Mouse (Mus musculus) forebrain, embryonic 12.5 days (tissue): ENCODE measurements around the gene Acbd7. TPM values are rescaled to one million over a fixed set of nuclear protein-coding genes. Genes with fewer than 3 reads are reported as not detected.

Experiments
- ATAC-seq: fragments of 200-750 bp; cut with Nextera tagmentation; 2 replicates; pipeline ENCODE4 v1.8.0; 2017; ENCODE audit warnings: moderate TSS enrichment; ENCODE audit not compliant: low FRiP score
- H3K27ac ChIP-seq: fragments of 300-500 bp; sonication (generic); 2 replicates; pipeline ENCODE4 v1.5.1; 2016; ENCODE audit warnings: mild to moderate bottlenecking
- H3K27me3 ChIP-seq: fragments of 300-500 bp; sonication (generic); 2 replicates; pipeline ENCODE4 v1.6.1; 2016; ENCODE audit warnings: mild to moderate bottlenecking
- H3K36me3 ChIP-seq: fragments of 300-500 bp; sonication (generic); replicated peaks from 2 replicates; pipeline ENCODE4 v1.6.1; 2016; ENCODE audit warnings: mild to moderate bottlenecking
- H3K4me1 ChIP-seq: fragments of 300-500 bp; sonication (generic); 2 replicates; pipeline ENCODE4 v1.6.1; 2016
- H3K4me2 ChIP-seq: fragments of 300-500 bp; sonication (generic); 2 replicates; pipeline ENCODE4 v1.6.1; 2016; ENCODE audit warnings: mild to moderate bottlenecking, moderate library complexity
- H3K4me3 ChIP-seq: fragments of 300-500 bp; sonication (generic); replicated peaks from 2 replicates; pipeline ENCODE4 v1.5.1; 2016; ENCODE audit warnings: mild to moderate bottlenecking
- H3K9ac ChIP-seq: fragments of 300-500 bp; sonication (generic); 2 replicates; pipeline ENCODE4 v1.6.1; 2016; ENCODE audit warnings: mild to moderate bottlenecking
- H3K9me3 ChIP-seq: fragments of 300-500 bp; sonication (generic); 2 replicates; pipeline ENCODE4 v1.6.1; 2016
- WGBS: fragments of 180-500 bp; shearing (Covaris S2); methylation state at CpG from one replicate; pipeline ENCODE4 v1.1.7; 2016; 5-methylcytosine and 5-hydroxymethylcytosine counted together
- polyA plus RNA-seq: library from polyadenylated mRNA; unstranded; fragments of >200 nt; fragmentation: Nextera tagmentation; extraction: Ambion mirVana; gene quantifications from 2 replicates; pipeline ENCODE4 v1.2.1, GENCODE M21; 2016

The Acbd7 gene
- 0.69 and 1.2 TPM in 2 replicates for polyA plus RNA-seq

GRCm38 (mm10) chr2:3335611-3336301, at the start of gene Acbd7:
Acbd7 (plus strand) TSS chr2:3336168.
- Histone ChIP-seq H3K9me3 (no peaks in the 10 kb centered on the region), H3K4me1 (peaks cover 21% of the 10 kb centered on the region), H3K4me2 (peak within 1 kb of the TSS; percentile 50), H3K36me3 (no peaks in the 10 kb centered on the region), H3K4me3 (peak within 1 kb of the TSS; percentile 25), H3K27me3 (peaks cover 18% of the 10 kb centered on the region), H3K27ac (no peak within 1 kb of the TSS), H3K9ac (peak within 1 kb of the TSS; percentile 25)
- WGBS: 6% methylated on average over 20 of the region's 20 CpGs
- ATAC-seq: peak; percentile 22; the same call in 1 of the 2 replicates

GRCm38 (mm10) chr2:3286243-3286642, 49.7 kb upstream of the Acbd7 start:
- H3K9ac ChIP-seq: no peak overlapping the region
- no peak for ATAC-seq
- no peak overlapping the region for H3K4me3 ChIP-seq
- no peak overlapping the region for H3K4me2 ChIP-seq
- H3K9me3 ChIP-seq: no peaks in the 10 kb centered on the region
- no peak overlapping the region for H3K27ac ChIP-seq
- H3K36me3 ChIP-seq: no peaks in the 10 kb centered on the region
- H3K27me3 ChIP-seq: no peaks in the 10 kb centered on the region
- H3K4me1 ChIP-seq: peaks cover 18% of the 10 kb centered on the region
- WGBS: 86% methylated on average over 2 of the region's 2 CpGs

GRCm38 (mm10) chr2:3289581-3289980, 46.4 kb upstream of the Acbd7 start:
- 96% methylated on average over 1 of the region's 1 CpGs for WGBS
- H3K4me1 ChIP-seq: peaks cover 12% of the 10 kb centered on the region
- ATAC-seq: no peak
- no peaks in the 10 kb centered on the region for H3K27me3 ChIP-seq
- H3K9ac ChIP-seq: no peak overlapping the region
- H3K36me3 ChIP-seq: no peaks in the 10 kb centered on the region
- H3K27ac ChIP-seq: no peak overlapping the region
- no peaks in the 10 kb centered on the region for H3K9me3 ChIP-seq
- H3K4me2 ChIP-seq: no peak overlapping the region
- no peak overlapping the region for H3K4me3 ChIP-seq

- no peak overlapping the region for H3K9ac ChIP-seq
- no peaks in the 10 kb centered on the region for H3K27me3 ChIP-seq
- H3K4me2 ChIP-seq: no peak overlapping the region
- no peak overlapping the region for H3K27ac ChIP-seq
- H3K4me1 ChIP-seq: no peaks in the 10 kb centered on the region
- H3K4me3 ChIP-seq: no peak overlapping the region
- WGBS: 86% methylated on average over 1 of the region's 1 CpGs
- ATAC-seq: no peak
- H3K9me3 ChIP-seq: no peaks in the 10 kb centered on the region
- no peaks in the 10 kb centered on the region for H3K36me3 ChIP-seq
Measured at GRCm38 (mm10) chr2:3292170-3292569, 43.8 kb upstream of the Acbd7 start.

- H3K4me1 ChIP-seq: no peaks in the 10 kb centered on the region
- no peak overlapping the region for H3K9ac ChIP-seq
- no peaks in the 10 kb centered on the region for H3K27me3 ChIP-seq
- 93% methylated on average over 7 of the region's 7 CpGs for WGBS
- H3K36me3 ChIP-seq: no peaks in the 10 kb centered on the region
- ATAC-seq: no peak
- no peak overlapping the region for H3K4me3 ChIP-seq
- H3K9me3 ChIP-seq: no peaks in the 10 kb centered on the region
- no peak overlapping the region for H3K27ac ChIP-seq
- no peak overlapping the region for H3K4me2 ChIP-seq
Measured at GRCm38 (mm10) chr2:3295826-3296225, 40.1 kb upstream of the Acbd7 start.

GRCm38 (mm10) chr2:3305426-3306025, 30.4 kb upstream of the Acbd7 start:
- Histone ChIP-seq H3K4me3 (no peak overlapping the region), H3K27ac (no peak overlapping the region), H3K9me3 (no peaks in the 10 kb centered on the region), H3K27me3 (no peaks in the 10 kb centered on the region), H3K9ac (no peak overlapping the region), H3K4me2 (no peak overlapping the region), H3K36me3 (peaks cover 19% of the 10 kb centered on the region), H3K4me1 (no peaks in the 10 kb centered on the region)
- no peak for ATAC-seq
- 92% methylated on average over 3 of the region's 3 CpGs for WGBS

- Histone ChIP-seq H3K27me3 (no peaks in the 10 kb centered on the region), H3K9ac (no peak overlapping the region), H3K4me3 (no peak overlapping the region), H3K36me3 (peaks cover 64% of the 10 kb centered on the region), H3K4me1 (no peaks in the 10 kb centered on the region), H3K27ac (no peak overlapping the region), H3K9me3 (no peaks in the 10 kb centered on the region), H3K4me2 (no peak overlapping the region)
- 93% methylated on average over 2 of the region's 2 CpGs for WGBS
- ATAC-seq: no peak
Measured at GRCm38 (mm10) chr2:3323132-3323531, 12.8 kb upstream of the Acbd7 start.

- H3K9me3 ChIP-seq: no peaks in the 10 kb centered on the region
- 93% methylated on average over 7 of the region's 7 CpGs for WGBS
- ATAC-seq: no peak
- no peaks in the 10 kb centered on the region for H3K4me1 ChIP-seq
- H3K4me3 ChIP-seq: no peak overlapping the region
- no peak overlapping the region for H3K9ac ChIP-seq
- no peak overlapping the region for H3K27ac ChIP-seq
- H3K27me3 ChIP-seq: no peaks in the 10 kb centered on the region
- H3K4me2 ChIP-seq: no peak overlapping the region
- peaks cover 68% of the 10 kb centered on the region for H3K36me3 ChIP-seq
Measured at GRCm38 (mm10) chr2:3324381-3325130, 11.4 kb upstream of the Acbd7 start.

- Histone ChIP-seq H3K27me3 (no peaks in the 10 kb centered on the region), H3K27ac (no peak overlapping the region)
Measured at GRCm38 (mm10) chr2:3326547-3326946, 9.4 kb upstream of the Acbd7 start.

GRCm38 (mm10) chr2:3327351-3327750, 8.6 kb upstream of the Acbd7 start:
- Histone ChIP-seq H3K4me2 (no peak overlapping the region), H3K36me3 (peaks cover 55% of the 10 kb centered on the region), H3K27ac (no peak overlapping the region), H3K27me3 (no peaks in the 10 kb centered on the region), H3K4me3 (no peak overlapping the region), H3K4me1 (peaks cover 12% of the 10 kb centered on the region), H3K9ac (no peak overlapping the region), H3K9me3 (no peaks in the 10 kb centered on the region)
- no peak for ATAC-seq
- 37% methylated on average over 1 of the region's 1 CpGs for WGBS

More at GRCm38 (mm10) chr2:3326547-3326946, 9.4 kb upstream of the Acbd7 start:
- H3K4me3 ChIP-seq: no peak overlapping the region
- H3K4me1 ChIP-seq: peaks cover 9% of the 10 kb centered on the region
- no peaks in the 10 kb centered on the region for H3K9me3 ChIP-seq
- no peak overlapping the region for H3K4me2 ChIP-seq
- H3K36me3 ChIP-seq: peaks cover 59% of the 10 kb centered on the region
- 100% methylated on average over 1 of the region's 1 CpGs for WGBS
- no peak for ATAC-seq
- no peak overlapping the region for H3K9ac ChIP-seq

GRCm38 (mm10) chr2:3331071-3331703, 4.8 kb upstream of the Acbd7 start:
- Histone ChIP-seq H3K4me3 (peak overlapping the region; percentile 67), H3K9me3 (no peaks in the 10 kb centered on the region), H3K4me1 (peaks cover 21% of the 10 kb centered on the region), H3K36me3 (peaks cover 21% of the 10 kb centered on the region), H3K27me3 (peaks cover 7% of the 10 kb centered on the region; the same call in 1 of the 2 replicates), H3K27ac (no peak overlapping the region), H3K4me2 (peak overlapping the region; percentile 70), H3K9ac (0 out of 2 replicates have a peak overlapping the region, but pooled peaks have one; percentile 13)
- 86% methylated on average over 5 of the region's 5 CpGs for WGBS
- ATAC-seq: no peak

GRCm38 (mm10) chr2:3332056-3332455, 3.9 kb upstream of the Acbd7 start:
- H3K27me3 ChIP-seq: peaks cover 14% of the 10 kb centered on the region; the same call in 1 of the 2 replicates
- no peak for ATAC-seq
- no peaks in the 10 kb centered on the region for H3K9me3 ChIP-seq
- WGBS: 2% methylated on average over 21 of the region's 21 CpGs
- H3K4me2 ChIP-seq: peak overlapping the region; percentile 70
- peaks cover 19% of the 10 kb centered on the region for H3K36me3 ChIP-seq
- H3K4me3 ChIP-seq: peak overlapping the region; percentile 67
- H3K4me1 ChIP-seq: peaks cover 23% of the 10 kb centered on the region
- H3K9ac ChIP-seq: peak overlapping the region; percentile 61
- H3K27ac ChIP-seq: peak overlapping the region; percentile 21; the same call in 1 of the 2 replicates
